Mouse (Mus musculus): ENCODE data around the gene Casp7. TPM values are rescaled to one million over a fixed set of nuclear protein-coding genes. Genes with fewer than 3 reads are reported as not detected.
A peak's percentile ranks its signal among the peaks of the same experiment; 100 is the strongest.

The Casp7 gene
- polyA plus RNA-seq, 1 experiment from 2014 or later: 17.2 TPM

DNA sequence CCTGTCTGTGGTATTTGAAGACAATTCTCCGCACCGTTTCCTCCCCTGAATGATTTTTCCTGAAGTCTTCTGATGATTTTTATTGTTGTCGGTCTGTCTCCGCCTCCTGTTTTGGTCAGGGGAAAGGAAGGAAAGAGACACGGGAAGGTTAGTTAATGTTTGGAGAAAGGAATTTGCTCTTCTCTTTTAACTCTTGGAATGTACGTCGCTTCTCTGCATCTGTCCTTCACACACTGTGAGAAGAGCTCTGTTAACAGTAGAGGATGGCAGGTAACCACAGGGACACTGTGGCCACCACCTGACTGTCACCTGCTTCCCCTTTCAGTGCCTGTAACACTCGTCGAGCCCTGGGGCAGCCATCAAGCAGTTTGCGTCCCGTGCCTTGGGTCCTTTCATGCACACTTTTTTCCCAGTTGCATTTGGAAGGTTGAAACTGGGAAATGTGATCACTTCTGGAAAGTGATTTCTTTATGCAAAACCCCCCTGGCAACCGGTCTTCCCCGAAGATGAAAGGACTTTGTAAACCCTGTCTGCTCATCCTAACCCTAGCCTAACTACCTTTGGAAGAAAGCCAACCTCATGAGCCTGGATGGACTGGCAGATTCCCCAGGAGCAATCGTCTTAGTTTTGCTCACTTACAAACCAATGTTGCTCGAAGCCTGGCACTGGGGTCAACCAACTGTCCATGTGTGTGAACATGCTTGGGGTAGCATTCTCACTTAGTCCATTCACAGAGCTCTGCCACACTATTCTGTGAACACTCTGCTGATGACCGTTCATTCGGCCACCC, 27.9 kb downstream of the Casp7 start:
- Histone ChIP-seq H3K4me3 (replicated peaks; ENCODE audit: low read depth, low read length) (no peak overlapping the region), H3K27me3 (ENCODE audit: control insufficient read depth, insufficient read depth, low read length) (no peaks in the 10 kb centered on the region), H3K9me3 (ENCODE audit: control insufficient read depth, low read length) (no peaks in the 10 kb centered on the region), H3K9ac (replicated peaks; ENCODE audit: low read length) (no peak overlapping the region), H3K4me2 (ENCODE audit: low read length) (no peak overlapping the region), H3K27ac (replicated peaks; ENCODE audit: low read depth, low read length) (no peak overlapping the region), H3K4me1 (ENCODE audit: control insufficient read depth, insufficient read depth, low read length) (0 out of 2 replicates have a peak, but pooled peaks cover 5% of the 10 kb centered on the region), H3K36me3 (ENCODE audit: control insufficient read depth, insufficient read depth, low read length) (no peaks in the 10 kb centered on the region)
- ATAC-seq (ENCODE audit: low FRiP score, low TSS enrichment) (no peak), DNase-seq (no peak)
- WGBS: 80% methylated on average over 17 of the region's 17 CpGs

DNA sequence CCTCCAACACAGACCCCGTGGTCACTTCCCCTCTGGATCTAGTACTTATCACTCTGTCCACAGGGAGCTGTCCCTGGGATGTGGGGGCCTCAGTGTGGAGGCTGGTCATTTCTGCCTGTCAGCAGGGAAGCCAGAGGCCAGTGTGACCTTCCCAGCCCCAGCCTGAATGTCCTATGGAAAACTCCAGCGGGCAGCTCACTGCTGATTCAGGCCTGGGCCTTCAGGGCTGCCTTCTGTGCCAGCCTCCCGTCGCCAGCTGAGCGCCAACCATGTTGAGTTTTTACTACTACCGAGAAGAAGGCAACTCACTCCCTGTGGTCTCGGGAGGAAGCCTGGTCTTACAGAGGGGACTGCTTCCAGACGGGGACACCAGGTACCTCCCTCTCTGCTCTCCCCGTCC, 28.6 kb downstream of the Casp7 start:
- 0 out of 2 replicates have a peak, but pooled peaks cover 5% of the 10 kb centered on the region for H3K4me1 ChIP-seq (ENCODE audit: control insufficient read depth, insufficient read depth, low read length)
- H3K4me2 ChIP-seq (ENCODE audit: low read length): no peak overlapping the region
- WGBS: 67% methylated on average over 9 of the region's 9 CpGs
- DNase-seq (no peak), ATAC-seq (ENCODE audit: low FRiP score, low TSS enrichment) (no peak)
- no peaks in the 10 kb centered on the region for H3K36me3 ChIP-seq (ENCODE audit: control insufficient read depth, insufficient read depth, low read length)
- H3K27ac ChIP-seq (replicated peaks; ENCODE audit: low read depth, low read length): 0 out of 2 replicates have a peak overlapping the region, but pooled peaks have one; percentile 20
- no peak overlapping the region for H3K9ac ChIP-seq (replicated peaks; ENCODE audit: low read length)
- H3K9me3 ChIP-seq (ENCODE audit: control insufficient read depth, low read length): no peaks in the 10 kb centered on the region
- no peak overlapping the region for H3K4me3 ChIP-seq (replicated peaks; ENCODE audit: low read depth, low read length)
- H3K27me3 ChIP-seq (ENCODE audit: control insufficient read depth, insufficient read depth, low read length): no peaks in the 10 kb centered on the region

DNA sequence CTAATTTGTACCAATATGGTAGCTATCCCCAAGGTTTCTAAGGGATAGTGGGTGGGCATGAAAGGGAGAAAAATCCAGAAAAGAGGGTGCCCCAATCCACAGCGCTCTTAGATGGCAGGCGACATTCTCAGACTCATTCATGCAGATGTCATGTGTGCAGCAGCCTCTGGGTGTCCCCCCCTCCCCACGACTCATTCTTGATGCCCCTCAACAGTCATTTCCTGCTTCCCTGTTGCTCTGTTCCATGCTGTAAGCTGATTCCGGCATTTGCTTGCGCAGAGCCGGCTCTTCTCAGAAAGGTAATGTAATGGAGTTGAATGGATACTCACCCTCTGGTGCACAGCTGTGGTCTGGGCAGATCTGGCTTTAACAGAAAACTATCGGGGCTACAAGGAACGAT, 33.4 kb downstream of the Casp7 start:
- no peak overlapping the region for H3K27ac ChIP-seq (replicated peaks; ENCODE audit: low read depth, low read length)
- WGBS: 82% methylated on average over 8 of the region's 8 CpGs
- 0 out of 2 replicates have a peak, but pooled peaks cover 5% of the 10 kb centered on the region for H3K4me1 ChIP-seq (ENCODE audit: control insufficient read depth, insufficient read depth, low read length)
- H3K4me2 ChIP-seq (ENCODE audit: low read length): no peak overlapping the region
- H3K4me3 ChIP-seq (replicated peaks; ENCODE audit: low read depth, low read length): no peak overlapping the region
- H3K36me3 ChIP-seq (ENCODE audit: control insufficient read depth, insufficient read depth, low read length): no peaks in the 10 kb centered on the region
- DNase-seq: peak; percentile 35
- no peak overlapping the region for H3K9ac ChIP-seq (replicated peaks; ENCODE audit: low read length)
- ATAC-seq (ENCODE audit: low FRiP score, low TSS enrichment): no peak
- no peaks in the 10 kb centered on the region for H3K27me3 ChIP-seq (ENCODE audit: control insufficient read depth, insufficient read depth, low read length)
- H3K9me3 ChIP-seq (ENCODE audit: control insufficient read depth, low read length): no peaks in the 10 kb centered on the region

DNA sequence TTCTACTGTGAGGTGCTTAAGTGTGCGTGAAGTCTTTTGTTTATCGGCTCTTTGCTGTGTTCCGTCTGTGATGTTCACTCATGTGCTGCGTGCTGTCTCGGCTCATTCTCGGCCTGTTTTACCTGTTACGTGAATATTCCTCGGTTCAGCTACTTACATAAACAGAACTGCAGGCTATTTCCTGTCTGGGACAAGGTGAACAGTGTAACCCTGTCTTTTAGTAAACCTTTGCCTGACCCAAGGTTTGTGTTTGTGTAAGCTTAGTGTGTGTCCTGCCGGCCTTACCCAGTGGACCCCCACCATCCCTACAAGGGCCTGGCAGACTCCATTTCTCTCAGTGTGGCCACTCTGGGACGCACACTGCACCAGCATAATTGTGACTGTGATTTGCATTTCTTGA, 35.8 kb downstream of the Casp7 start:
- WGBS: 73% methylated on average over 10 of the region's 10 CpGs
- H3K9ac ChIP-seq (replicated peaks; ENCODE audit: low read length): no peak overlapping the region
- no peaks in the 10 kb centered on the region for H3K4me1 ChIP-seq (ENCODE audit: control insufficient read depth, insufficient read depth, low read length)
- no peak overlapping the region for H3K4me2 ChIP-seq (ENCODE audit: low read length)
- DNase-seq (no peak), ATAC-seq (ENCODE audit: low FRiP score, low TSS enrichment) (no peak)
- no peak overlapping the region for H3K4me3 ChIP-seq (replicated peaks; ENCODE audit: low read depth, low read length)
- no peaks in the 10 kb centered on the region for H3K9me3 ChIP-seq (ENCODE audit: control insufficient read depth, low read length)
- H3K36me3 ChIP-seq (ENCODE audit: control insufficient read depth, insufficient read depth, low read length): no peaks in the 10 kb centered on the region
- no peak overlapping the region for H3K27ac ChIP-seq (replicated peaks; ENCODE audit: low read depth, low read length)
- no peaks in the 10 kb centered on the region for H3K27me3 ChIP-seq (ENCODE audit: control insufficient read depth, insufficient read depth, low read length)

DNA sequence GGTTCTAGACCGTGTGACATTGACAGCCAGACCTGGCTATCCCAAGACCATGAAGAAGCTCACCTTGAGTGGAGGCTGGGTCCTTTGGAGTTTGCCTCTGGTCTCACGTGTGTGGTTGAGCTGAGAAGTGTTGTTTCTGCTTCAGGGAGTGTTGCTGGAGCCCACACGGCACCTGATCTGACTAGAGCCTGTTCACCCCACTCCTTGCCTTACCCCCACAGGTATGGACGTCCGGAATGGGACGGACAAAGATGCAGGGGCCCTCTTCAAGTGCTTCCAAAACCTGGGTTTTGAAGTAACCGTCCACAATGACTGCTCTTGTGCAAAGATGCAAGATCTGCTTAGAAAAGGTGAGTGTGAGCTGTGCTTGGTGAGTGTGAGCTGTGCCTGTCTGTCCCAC, 36.7 kb downstream of the Casp7 start:
- Histone ChIP-seq H3K9ac (replicated peaks; ENCODE audit: low read length) (no peak overlapping the region), H3K27ac (replicated peaks; ENCODE audit: low read depth, low read length) (no peak overlapping the region), H3K27me3 (ENCODE audit: control insufficient read depth, insufficient read depth, low read length) (no peaks in the 10 kb centered on the region), H3K4me1 (ENCODE audit: control insufficient read depth, insufficient read depth, low read length) (no peaks in the 10 kb centered on the region), H3K4me2 (ENCODE audit: low read length) (no peak overlapping the region), H3K36me3 (ENCODE audit: control insufficient read depth, insufficient read depth, low read length) (no peaks in the 10 kb centered on the region), H3K9me3 (ENCODE audit: control insufficient read depth, low read length) (no peaks in the 10 kb centered on the region), H3K4me3 (replicated peaks; ENCODE audit: low read depth, low read length) (no peak overlapping the region)
- no peak for DNase-seq
- WGBS: 93% methylated on average over 7 of the region's 7 CpGs
- no peak for ATAC-seq (ENCODE audit: low FRiP score, low TSS enrichment)

- no peaks in the 10 kb centered on the region for H3K36me3 ChIP-seq (ENCODE audit: control insufficient read depth, insufficient read depth, low read length)
- H3K9me3 ChIP-seq (ENCODE audit: control insufficient read depth, low read length): no peaks in the 10 kb centered on the region
- WGBS: 82% methylated on average over 13 of the region's 13 CpGs
- H3K27me3 ChIP-seq (ENCODE audit: control insufficient read depth, insufficient read depth, low read length): no peaks in the 10 kb centered on the region
- no peak overlapping the region for H3K9ac ChIP-seq (replicated peaks; ENCODE audit: low read length)
- ATAC-seq (ENCODE audit: low FRiP score, low TSS enrichment) (no peak), DNase-seq (no peak)
- H3K4me1 ChIP-seq (ENCODE audit: control insufficient read depth, insufficient read depth, low read length): no peaks in the 10 kb centered on the region
- H3K4me3 ChIP-seq (replicated peaks; ENCODE audit: low read depth, low read length): no peak overlapping the region
- no peak overlapping the region for H3K4me2 ChIP-seq (ENCODE audit: low read length)
- no peak overlapping the region for H3K27ac ChIP-seq (replicated peaks; ENCODE audit: low read depth, low read length)
Observed at GRCm38 (mm10) chr19:56436380-56436779, 39.5 kb downstream of the Casp7 start.

DNA sequence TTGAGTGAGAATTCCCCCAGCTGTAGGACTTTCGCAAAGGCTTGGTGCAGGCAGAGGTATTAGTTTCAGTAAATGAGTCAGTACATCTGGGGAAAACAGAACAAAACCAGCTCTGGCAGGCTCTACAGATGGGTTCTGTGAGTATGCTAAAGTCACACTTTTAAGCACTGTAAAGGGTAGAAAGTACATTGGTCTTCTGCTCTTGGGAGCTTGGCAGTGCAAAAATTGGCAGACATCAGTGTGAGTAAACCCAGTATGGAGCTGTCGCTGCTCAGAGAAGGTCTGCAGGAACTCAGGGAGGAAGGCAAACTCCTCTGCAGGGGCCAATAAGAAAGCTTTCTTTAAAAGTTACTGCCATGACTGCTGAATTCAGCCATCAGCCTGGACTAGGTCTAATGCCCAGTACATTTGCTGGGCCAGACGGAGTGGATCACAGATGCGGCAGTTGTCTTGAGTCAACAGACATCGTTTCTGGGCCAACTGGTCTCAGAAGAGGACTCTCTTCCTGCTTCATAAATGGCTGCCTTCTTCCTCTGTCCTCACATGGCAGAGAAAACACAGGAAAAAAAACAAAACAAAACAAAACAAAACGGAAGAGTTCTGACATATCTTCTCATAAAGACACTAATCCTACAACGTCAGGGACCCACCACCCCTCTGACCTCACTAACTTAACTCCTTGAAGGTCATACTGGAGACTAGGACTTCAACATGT, 41.6 kb downstream of the Casp7 start:
- Histone ChIP-seq H3K4me2 (ENCODE audit: low read length) (no peak overlapping the region), H3K9ac (replicated peaks; ENCODE audit: low read length) (no peak overlapping the region), H3K27me3 (ENCODE audit: control insufficient read depth, insufficient read depth, low read length) (no peaks in the 10 kb centered on the region), H3K4me1 (ENCODE audit: control insufficient read depth, insufficient read depth, low read length) (no peaks in the 10 kb centered on the region), H3K36me3 (ENCODE audit: control insufficient read depth, insufficient read depth, low read length) (no peaks in the 10 kb centered on the region), H3K9me3 (ENCODE audit: control insufficient read depth, low read length) (no peaks in the 10 kb centered on the region), H3K4me3 (replicated peaks; ENCODE audit: low read depth, low read length) (no peak overlapping the region), H3K27ac (replicated peaks; ENCODE audit: low read depth, low read length) (no peak overlapping the region)
- ATAC-seq (ENCODE audit: low FRiP score, low TSS enrichment) (no peak), DNase-seq (no peak)
- 88% methylated on average over 7 of the region's 7 CpGs for WGBS

DNA sequence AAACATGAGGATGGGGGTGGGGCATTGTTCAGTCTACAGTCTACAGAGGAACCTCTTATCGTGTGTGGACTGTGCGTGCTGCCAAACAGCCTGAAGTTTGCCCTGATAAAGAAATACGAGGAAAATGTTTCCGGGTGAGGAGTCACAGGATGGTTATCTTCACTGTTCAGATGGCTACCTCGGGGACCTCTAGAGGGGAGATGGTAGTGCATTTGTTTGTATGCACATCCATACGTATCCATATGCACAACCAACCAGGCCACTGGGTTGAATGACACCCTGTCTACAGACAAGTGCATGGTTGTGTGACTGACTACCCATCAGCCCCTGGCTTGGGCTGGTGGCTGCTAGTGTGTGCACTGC, 42.1 kb downstream of the Casp7 start:
- no peak overlapping the region for H3K9ac ChIP-seq (replicated peaks; ENCODE audit: low read length)
- no peaks in the 10 kb centered on the region for H3K27me3 ChIP-seq (ENCODE audit: control insufficient read depth, insufficient read depth, low read length)
- H3K27ac ChIP-seq (replicated peaks; ENCODE audit: low read depth, low read length): no peak overlapping the region
- no peak overlapping the region for H3K4me2 ChIP-seq (ENCODE audit: low read length)
- H3K4me3 ChIP-seq (replicated peaks; ENCODE audit: low read depth, low read length): no peak overlapping the region
- ATAC-seq (ENCODE audit: low FRiP score, low TSS enrichment) (no peak), DNase-seq (no peak)
- 89% methylated on average over 6 of the region's 6 CpGs for WGBS
- no peaks in the 10 kb centered on the region for H3K4me1 ChIP-seq (ENCODE audit: control insufficient read depth, insufficient read depth, low read length)
- no peaks in the 10 kb centered on the region for H3K9me3 ChIP-seq (ENCODE audit: control insufficient read depth, low read length)
- H3K36me3 ChIP-seq (ENCODE audit: control insufficient read depth, insufficient read depth, low read length): no peaks in the 10 kb centered on the region

GRCm38 (mm10) chr19:56443445-56443844, 46.5 kb downstream of the Casp7 start:
- WGBS: 80% methylated on average over 14 of the region's 14 CpGs
- H3K9me3 ChIP-seq (ENCODE audit: control insufficient read depth, low read length): no peaks in the 10 kb centered on the region
- no peak overlapping the region for H3K4me3 ChIP-seq (replicated peaks; ENCODE audit: low read depth, low read length)

More at GRCm38 (mm10) chr19:56443445-56443844, 46.5 kb downstream of the Casp7 start:
- Histone ChIP-seq H3K36me3 (ENCODE audit: control insufficient read depth, insufficient read depth, low read length) (no peaks in the 10 kb centered on the region), H3K4me2 (ENCODE audit: low read length) (no peak overlapping the region), H3K27ac (replicated peaks; ENCODE audit: low read depth, low read length) (no peak overlapping the region), H3K4me1 (ENCODE audit: control insufficient read depth, insufficient read depth, low read length) (no peaks in the 10 kb centered on the region), H3K9ac (replicated peaks; ENCODE audit: low read length) (no peak overlapping the region), H3K27me3 (ENCODE audit: control insufficient read depth, insufficient read depth, low read length) (no peaks in the 10 kb centered on the region)
- DNase-seq: no peak
- no peak for ATAC-seq (ENCODE audit: low FRiP score, low TSS enrichment)
